8 mouse cellular contexts compared by ENCODE assay signal in the genomic region with DNA sequence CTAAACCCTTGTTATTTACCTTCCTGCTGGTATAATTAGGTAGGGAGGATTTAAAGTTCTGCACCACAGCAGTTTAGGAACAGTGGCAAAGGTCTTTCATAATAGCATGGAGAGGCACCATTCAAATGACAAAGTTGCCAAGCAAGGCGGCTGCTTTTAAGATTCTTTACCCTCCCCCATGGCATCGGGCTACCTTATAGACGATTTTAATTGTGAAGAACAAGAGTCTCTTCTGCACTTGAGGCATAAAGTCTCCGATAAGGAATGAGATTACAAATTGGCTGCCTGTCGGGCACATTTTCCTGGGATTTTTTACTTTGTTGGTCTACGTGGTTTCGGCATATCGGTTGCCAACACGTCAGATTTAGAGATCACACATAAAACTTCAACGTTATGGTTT. TPM values are rescaled to one million over a fixed set of nuclear protein-coding genes. Genes with fewer than 3 reads are reported as not detected.
DNase-seq lines count a peak whose midpoint lies in the region; ATAC-seq and TF ChIP-seq lines count a peak whose summit lies in the region.

No protein-coding gene starts in this region.

- no peak for TF ChIP-seq POLR2A in kidney, adult 2 months (IDR thresholded peaks at IDR 0.05; ENCODE audit: low read depth, low read length)

- no peak for ATAC-seq in kidney, embryonic 15.5 days (replicated peaks; ENCODE audit: low FRiP score)
- ATAC-seq in embryonic facial prominence, embryonic 11.5 days (replicated peaks; ENCODE audit: insufficient number of reproducible peaks, low FRiP score, low TSS enrichment, low read depth): no peak
- no peak for ATAC-seq in intestine, postnatal 0 days
- no peak for ATAC-seq in neural tube, embryonic 11.5 days (ENCODE audit: insufficient read depth, low FRiP score, low TSS enrichment)

- TF ChIP-seq CTCF in kidney, adult 2 months (conservative IDR thresholded peaks at IDR 0.05; ENCODE audit: insufficient read depth, insufficient read length, low read depth, low read length): no peak
- no peak for TF ChIP-seq CTCF in intestine, postnatal 0 days (IDR thresholded peaks at IDR 0.05; ENCODE audit: low read depth)

- H3K4me1 ChIP-seq in kidney, embryonic 15.5 days: peaks cover 9% of the 10 kb centered on the region
- H3K4me1 ChIP-seq in kidney, adult 2 months (ENCODE audit: control insufficient read depth, insufficient read depth, low read length): no peaks in the 10 kb centered on the region; the same call in 1 of the 2 replicates
- H3K4me1 ChIP-seq in embryonic facial prominence, embryonic 11.5 days (ENCODE audit: control insufficient read depth, insufficient read depth, low read length): no peaks in the 10 kb centered on the region
- H3K4me1 ChIP-seq in intestine, postnatal 0 days (replicated peaks; ENCODE audit: control insufficient read depth, insufficient read depth, low read length): no peaks in the 10 kb centered on the region
- peaks cover 3% of the 10 kb centered on the region; the same call in 1 of the 2 replicates for H3K4me1 ChIP-seq in neural tube, embryonic 11.5 days (ENCODE audit: control insufficient read depth, insufficient read depth, low read length)

- H3K27ac ChIP-seq in kidney, embryonic 15.5 days: peak overlapping the region; percentile 100
- H3K27ac ChIP-seq in kidney, adult 2 months (ENCODE audit: insufficient read depth, low read depth, low read length): no peak overlapping the region
- H3K27ac ChIP-seq in embryonic facial prominence, embryonic 11.5 days (replicated peaks; ENCODE audit: low read depth, low read length): peak overlapping the region; percentile 100; the same call in 1 of the 2 replicates
- H3K27ac ChIP-seq in intestine, postnatal 0 days (ENCODE audit: low read depth, low read length): peak overlapping the region; percentile 100; the same call in 1 of the 2 replicates
- peak overlapping the region; percentile 100 for H3K27ac ChIP-seq in neural tube, embryonic 11.5 days (ENCODE audit: low read depth, low read length)

- no peak for DNase-seq in kidney, adult 2 months
- DNase-seq in embryonic facial prominence, embryonic 11.5 days (ENCODE audit: low spot score): peak; percentile 32
- DNase-seq in neural tube, embryonic 11.5 days (ENCODE audit: low spot score): peak; percentile 31
- DNase-seq in gastrocnemius, postnatal 4 days (ENCODE audit: low spot score in 2 of 2): no peak
- no peak for DNase-seq in left cerebral cortex, adult 11 months (ENCODE audit: low spot score)
- no peak for DNase-seq in T-cell, adult 2 months (ENCODE audit: low spot score)

- no peaks in the 10 kb centered on the region for H3K36me3 ChIP-seq in kidney, embryonic 15.5 days
- no peaks in the 10 kb centered on the region for H3K36me3 ChIP-seq in kidney, adult 2 months (ENCODE audit: control insufficient read depth, insufficient read depth, low read length)
- H3K36me3 ChIP-seq in embryonic facial prominence, embryonic 11.5 days (replicated peaks; ENCODE audit: control insufficient read depth, insufficient read depth, low read depth, low read length): no peaks in the 10 kb centered on the region
- no peaks in the 10 kb centered on the region for H3K36me3 ChIP-seq in intestine, postnatal 0 days (ENCODE audit: control insufficient read depth, insufficient read depth)
- H3K36me3 ChIP-seq in neural tube, embryonic 11.5 days (ENCODE audit: control insufficient read depth, insufficient read depth, low read length): no peaks in the 10 kb centered on the region

- H3K27me3 ChIP-seq in kidney, embryonic 15.5 days: no peaks in the 10 kb centered on the region
- no peaks in the 10 kb centered on the region for H3K27me3 ChIP-seq in kidney, adult 2 months (replicated peaks; ENCODE audit: control insufficient read depth, insufficient read depth, low read length)
- no peaks in the 10 kb centered on the region for H3K27me3 ChIP-seq in embryonic facial prominence, embryonic 11.5 days (ENCODE audit: control insufficient read depth, insufficient read depth, low read length)
- H3K27me3 ChIP-seq in intestine, postnatal 0 days (replicated peaks; ENCODE audit: control insufficient read depth, insufficient read depth, low read length): no peaks in the 10 kb centered on the region
- H3K27me3 ChIP-seq in neural tube, embryonic 11.5 days (ENCODE audit: control insufficient read depth, insufficient read depth, low read length): no peaks in the 10 kb centered on the region

- H3K9ac ChIP-seq in kidney, embryonic 15.5 days: peak overlapping the region; percentile 89
- peak overlapping the region; percentile 90 for H3K9ac ChIP-seq in embryonic facial prominence, embryonic 11.5 days (replicated peaks; ENCODE audit: low read length)
- no peak overlapping the region for H3K9ac ChIP-seq in intestine, postnatal 0 days (ENCODE audit: low read depth, low read length)
- H3K9ac ChIP-seq in neural tube, embryonic 11.5 days (ENCODE audit: low read length): peak overlapping the region; percentile 93

- no peaks in the 10 kb centered on the region for H3K9me3 ChIP-seq in kidney, embryonic 15.5 days (replicated peaks)
- no peaks in the 10 kb centered on the region for H3K9me3 ChIP-seq in embryonic facial prominence, embryonic 11.5 days (replicated peaks; ENCODE audit: control insufficient read depth, low read length)
- no peaks in the 10 kb centered on the region for H3K9me3 ChIP-seq in intestine, postnatal 0 days (ENCODE audit: control insufficient read depth)
- H3K9me3 ChIP-seq in neural tube, embryonic 11.5 days (ENCODE audit: control insufficient read depth, low read length): no peaks in the 10 kb centered on the region

- 31% methylated on average over 10 of the region's 10 CpGs for WGBS in kidney, embryonic 15.5 days
- 43% methylated on average over 10 of the region's 10 CpGs for WGBS in kidney, adult 2 months
- WGBS in embryonic facial prominence, embryonic 11.5 days: 39% methylated on average over 10 of the region's 10 CpGs
- 21% methylated on average over 10 of the region's 10 CpGs for WGBS in intestine, postnatal 0 days
- 44% methylated on average over 10 of the region's 10 CpGs for WGBS in neural tube, embryonic 11.5 days

- H3K4me2 ChIP-seq in kidney, embryonic 15.5 days: peak overlapping the region; percentile 77
- H3K4me2 ChIP-seq in embryonic facial prominence, embryonic 11.5 days (ENCODE audit: low read depth, low read length): peak overlapping the region; percentile 57
- peak overlapping the region; percentile 76 for H3K4me2 ChIP-seq in intestine, postnatal 0 days (replicated peaks; ENCODE audit: low read depth)
- peak overlapping the region; percentile 53 for H3K4me2 ChIP-seq in neural tube, embryonic 11.5 days (ENCODE audit: low read depth)

- H3K4me3 ChIP-seq in kidney, embryonic 15.5 days (replicated peaks): peak overlapping the region; percentile 98
- H3K4me3 ChIP-seq in kidney, adult 2 months (ENCODE audit: insufficient read depth, low read depth, low read length): no peak overlapping the region
- H3K4me3 ChIP-seq in embryonic facial prominence, embryonic 11.5 days (ENCODE audit: low read depth, low read length): peak overlapping the region; percentile 83
- peak overlapping the region; percentile 98; the same call in 1 of the 2 replicates for H3K4me3 ChIP-seq in intestine, postnatal 0 days (ENCODE audit: low read depth, low read length)
- H3K4me3 ChIP-seq in neural tube, embryonic 11.5 days (ENCODE audit: low read depth, low read length): peak overlapping the region; percentile 97

RNA-seq across cellular contexts. Expression of a gene that starts 1.6 kb away (rescaled TPM):
- polyA plus RNA-seq in kidney, embryonic 15.5 days (2015; fragmentation: Nextera tagmentation; extraction: Ambion mirVana): 58.4 and 60.0 TPM in 2 replicates
- 10.1 and 12.0 TPM in 2 replicates for polyA plus RNA-seq in kidney, adult 2 months (2012; rRNA removed)
- polyA plus RNA-seq in embryonic facial prominence, embryonic 11.5 days (2014; fragmentation: Nextera tagmentation; extraction: Ambion mirVana): 80.3 and 81.9 TPM in 2 replicates
- 27.0 and 30.4 TPM in 2 replicates for polyA plus RNA-seq in intestine, postnatal 0 days (2015; fragmentation: Nextera tagmentation; extraction: Ambion mirVana)
- 119 TPM in 2 replicates for polyA plus RNA-seq in neural tube, embryonic 11.5 days (2014; fragmentation: Nextera tagmentation; extraction: Ambion mirVana)
- 10 to 100 TPM; 65.9 to 72.9 TPM for total RNA-seq in gastrocnemius, postnatal 4 days (2021)

Comparison
In these comparisons a context has a peak if more than half of its experiments do, and no peak if none do; other contexts are left out.
1. DNase-seq: peak in embryonic facial prominence, embryonic 11.5 days (single experiment) and neural tube, embryonic 11.5 days (single experiment); none in kidney, adult 2 months (single experiment), gastrocnemius, postnatal 4 days (0 of 2), left cerebral cortex, adult 11 months (single experiment) and T-cell, adult 2 months (single experiment).
2. Peak in every context shown above with its lines, with median percentiles within 50 percentile points of each other: H3K4me2 ChIP-seq.